ENCODE assay signal across 16 mouse cellular contexts in genomic region chr1:72944221-72944620, GRCm38 (mm10).
A peak's percentile ranks its signal among the peaks of the same experiment; 100 is the strongest.
DNase-seq lines count a peak whose midpoint lies in the region; ATAC-seq and TF ChIP-seq lines count a peak whose summit lies in the region.
"Had no signal": no experiment of that assay in that cellular context is flagged by ENCODE, and none has a peak within 500 bp of the region (broad histone marks: within the 10 kb centered on the region; RNA-seq: fewer than 3 reads in every experiment).

No protein-coding gene starts in this region.

- peaks cover 43% of the 10 kb centered on the region for H3K4me1 ChIP-seq in heart, embryonic 15.5 days (replicated peaks)
- H3K4me1 ChIP-seq in heart, embryonic 16.5 days (ENCODE audit: control insufficient read depth, insufficient read depth, low read length): peaks cover 44% of the 10 kb centered on the region

- no peak for TF ChIP-seq CTCF in gastrocnemius, adult 2 months (IDR thresholded peaks at IDR 0.05)
- no peak for TF ChIP-seq CTCF in C2C12 (IDR thresholded peaks at IDR 0.05; ENCODE audit: control insufficient read depth, insufficient read depth, insufficient read length)

- H3K79me3 ChIP-seq in C2C12 (ENCODE audit: low read depth): no peaks in the 10 kb centered on the region

- no peaks in the 10 kb centered on the region for H3K9me3 ChIP-seq in heart, embryonic 15.5 days (replicated peaks)
- no peaks in the 10 kb centered on the region for H3K9me3 ChIP-seq in heart, embryonic 16.5 days (replicated peaks; ENCODE audit: control insufficient read depth, low read length)
- H3K9me3 ChIP-seq: limb, embryonic 15.5 days had no signal

- no peaks in the 10 kb centered on the region for H3K36me3 ChIP-seq in heart, embryonic 15.5 days
- no peaks in the 10 kb centered on the region for H3K36me3 ChIP-seq in C2C12 (ENCODE audit: control insufficient read depth, insufficient read depth)
- no peaks in the 10 kb centered on the region for H3K36me3 ChIP-seq in heart, embryonic 16.5 days (ENCODE audit: control insufficient read depth, insufficient read depth)
- H3K36me3 ChIP-seq: limb, embryonic 15.5 days had no signal

- H3K27ac ChIP-seq in gastrocnemius, adult 2 months: peak overlapping the region; percentile 65
- peak overlapping the region; percentile 89 for H3K27ac ChIP-seq in heart, embryonic 15.5 days
- peak overlapping the region; percentile 86 for H3K27ac ChIP-seq in heart, embryonic 16.5 days (ENCODE audit: low read length)
- H3K27ac ChIP-seq: limb, embryonic 15.5 days had no signal

- no peak for DNase-seq in gastrocnemius, adult 2 months
- no peak for DNase-seq in gastrocnemius, postnatal 14 days
- no peak for DNase-seq in heart, postnatal 14 days
- DNase-seq in thymus, postnatal 36 days: no peak
- DNase-seq: cerebellum, postnatal 14 days; kidney, adult 2 months; kidney, postnatal 36 days; midbrain, embryonic 14.5 days; thymus, postnatal 4 days had no signal

- H3K4me3 ChIP-seq in gastrocnemius, adult 2 months: no peak overlapping the region
- H3K4me3 ChIP-seq in heart, embryonic 15.5 days: no peak overlapping the region
- H3K4me3 ChIP-seq in C2C12 (ENCODE audit: insufficient read depth, poor library complexity, severe bottlenecking): no peak overlapping the region
- H3K4me3 ChIP-seq in heart, embryonic 16.5 days (ENCODE audit: low read length): no peak overlapping the region
- H3K4me3 ChIP-seq: limb, embryonic 15.5 days had no signal

- intact Hi-C loops in gastrocnemius, adult 2 months (cut with DNase I): no loop called here
- intact Hi-C loops in gastrocnemius, postnatal 14 days (cut with DNase I; ENCODE audit: low total_unique reads): no loop called here
- intact Hi-C loops in heart, postnatal 14 days (cut with DNase I): loop anchor here (5.0 kb wide), 1 partner anchor 67 kb away; no protein-coding TSS in a partner anchor

- 15% methylated on average over 3 of the region's 3 CpGs for WGBS in heart, embryonic 15.5 days
- WGBS in heart, embryonic 16.5 days: 24% methylated on average over 3 of the region's 3 CpGs

- ATAC-seq in heart, embryonic 15.5 days (replicated peaks; ENCODE audit: insufficient number of reproducible peaks, insufficient read depth, low FRiP score, low read depth): peak; percentile 81
- peak; percentile 83 for ATAC-seq in heart, embryonic 16.5 days (replicated peaks; ENCODE audit: extremely low read depth, insufficient read depth, low FRiP score)
- ATAC-seq in frontal cortex, adult (ENCODE audit: low TSS enrichment): no peak
- ATAC-seq: forebrain, embryonic 16.5 days had no signal

- no peak overlapping the region for H3ac ChIP-seq in C2C12 (ENCODE audit: control insufficient read depth, insufficient read length, low read depth)

- no peaks in the 10 kb centered on the region for H3K79me2 ChIP-seq in C2C12 (ENCODE audit: control insufficient read depth, insufficient read depth)

- H3K9ac ChIP-seq in heart, embryonic 15.5 days: no peak overlapping the region
- H3K9ac ChIP-seq in heart, embryonic 16.5 days (ENCODE audit: low read length): no peak overlapping the region
- H3K9ac ChIP-seq: limb, embryonic 15.5 days had no signal

- H3K4me2 ChIP-seq in heart, embryonic 15.5 days: peak overlapping the region; percentile 56
- H3K4me2 ChIP-seq in heart, embryonic 16.5 days (ENCODE audit: low read depth, low read length): peak overlapping the region; percentile 51; the same call in 1 of the 2 replicates

- no peaks in the 10 kb centered on the region for H3K27me3 ChIP-seq in heart, embryonic 15.5 days
- no peaks in the 10 kb centered on the region for H3K27me3 ChIP-seq in C2C12 (ENCODE audit: control insufficient read depth, insufficient read depth, insufficient read length)
- H3K27me3 ChIP-seq in heart, embryonic 16.5 days (ENCODE audit: control insufficient read depth, insufficient read depth, low read length): no peaks in the 10 kb centered on the region
- H3K27me3 ChIP-seq: CH12.LX; limb, embryonic 15.5 days had no signal

TF ChIP-seq in C2C12, 6 proteins besides CTCF, POLR2A, EP300 and RAD21:
- TF ChIP-seq USF1 (IDR thresholded peaks at IDR 0.05; ENCODE audit: low read depth) (peak; percentile 47), MAX (IDR thresholded peaks at IDR 0.05) (no peak)
